Mouse (Mus musculus) left cerebral cortex, adult 8-10 months (tissue): Measurements from ENCODE around the gene Dgkq. TPM values are rescaled to one million over a fixed set of nuclear protein-coding genes. Genes with fewer than 3 reads are reported as not detected.
A peak's percentile ranks its signal among the peaks of the same experiment; 100 is the strongest.

Experiments
- DNase-seq, 2 experiments: peaks; one replicate each; pipeline ENCODE4 v3.0.0; 2022; ENCODE audit warnings: low spot score in 2 of 2
- total RNA-seq, 4 experiments: library from RNA; stranded (reverse); gene quantifications; 2 replicates each; pipeline ENCODE4 v1.2.4; 2022

Dgkq gene
- total RNA-seq, 4 experiments from 2014 or later = 47.3 to 67.4 (median 51.3) TPM

GRCm38 (mm10) chr5:108602537-108602936 is 66.9 kb downstream of the Dgkq start:
- peak in 1 of 2 experiments; percentile 22 for DNase-seq

- DNase-seq = no peak
These were observed 69.5 kb downstream of the Dgkq start for GRCm38 (mm10) chr5:108599923-108600322.

Other genes with a start within 250 kb of the Dgkq start
- gene Atp5k, start 235.2 kb downstream of the Dgkq start, total RNA-seq = 100 to 1,000 TPM; 110 to 288 (median 188) TPM
- gene Mfsd7a, start 220.8 kb downstream of the Dgkq start, total RNA-seq = 1 to 10 TPM in 3 of 4 experiments, under 1 TPM in 1; 0.81 to 1.4 (median 1.2) TPM
- 10 to 100 TPM; 36.7 to 41.7 (median 38.5) TPM for gene Pcgf3, start 208.4 kb downstream of the Dgkq start, total RNA-seq
- 100 to 1,000 TPM; 724 to 785 (median 735) TPM for gene Cplx1, start 119.6 kb downstream of the Dgkq start, total RNA-seq
- gene Gak, start 39.9 kb downstream of the Dgkq start, total RNA-seq = 100 to 1,000 TPM in 1 of 4 experiments, 10 to 100 TPM in 3; 97.5 to 105 (median 99.5) TPM
- gene Tmem175, start 39.9 kb downstream of the Dgkq start, total RNA-seq = 10 to 100 TPM; 37.1 to 43.1 (median 39.5) TPM
- gene Idua, start 9.3 kb downstream of the Dgkq start, total RNA-seq = 10 to 100 TPM; 19.0 to 25.3 (median 23.0) TPM
- gene Slc26a1, start 5.9 kb upstream of the Dgkq start, total RNA-seq = 1 to 10 TPM; 1.0 to 1.3 (median 1.1) TPM
- gene Fgfrl1, start 22.7 kb upstream of the Dgkq start, total RNA-seq = 10 to 100 TPM; 18.0 to 28.3 (median 25.3) TPM
- gene Rnf212, start 105.3 kb upstream of the Dgkq start, total RNA-seq = not detected
- not detected for gene Tmed11, start 125.7 kb upstream of the Dgkq start, total RNA-seq
- not detected for gene Vmn2r8, start 139.2 kb upstream of the Dgkq start, total RNA-seq
- not detected for gene Vmn2r9, start 182.9 kb upstream of the Dgkq start, total RNA-seq